Mouse (Mus musculus): Measurements from ENCODE around the gene Ndufv2.

GRCm38 (mm10) chr17:66033239-66033638, 68.1 kb downstream of the Ndufv2 start:
- TF ChIP-seq USF1 (IDR thresholded peaks at IDR 0.05; ENCODE audit: low read depth) (no peak), CEBPB (IDR thresholded peaks at IDR 0.05; ENCODE audit: insufficient read depth, poor library complexity, severe bottlenecking) (no peak), MYOG (IDR thresholded peaks at IDR 0.05; ENCODE audit: control insufficient read depth in 1 of 3, insufficient read depth in 1 of 3, insufficient read length in 2 of 3, low read depth in 2 of 3) (no peak), POLR2AphosphoS2 (IDR thresholded peaks at IDR 0.05; ENCODE audit: insufficient read length, low read depth) (no peak), E2F4 (IDR thresholded peaks at IDR 0.05; ENCODE audit: insufficient read depth) (no peak), POLR2A (IDR thresholded peaks at IDR 0.05; ENCODE audit: insufficient read length, low read depth) (no peak), MYOD1 (IDR thresholded peaks at IDR 0.05; ENCODE audit: control insufficient read depth in 1 of 3, insufficient read length in 2 of 3, low read depth in 2 of 3) (no peak)

Data from myocyte (in vitro differentiated cells).